Mouse (Mus musculus) kidney, embryonic 15.5 days (tissue): ENCODE measurements at regions not wholly inside any gene's neighbourhood (a gene's known extent, or its start where the extent isn't known, plus 50 kb on each side); places are given as distances from the start of the nearest gene placed in this dataset.

Experiments
- ATAC-seq: fragments of 200-750 bp; cut with Nextera tagmentation; replicated peaks from 2 replicates; pipeline ENCODE4 v1.8.0; 2017; ENCODE audit warnings: moderate TSS enrichment; ENCODE audit not compliant: low FRiP score
- H3K27ac ChIP-seq: fragments of 300-500 bp; sonication (generic); 2 replicates; pipeline ENCODE4 v1.5.1; 2015; ENCODE audit warnings: mild to moderate bottlenecking, inconsistent platforms
- H3K27me3 ChIP-seq: fragments of 300-500 bp; sonication (generic); 2 replicates; pipeline ENCODE4 v1.6.1; 2015; ENCODE audit warnings: inconsistent platforms
- H3K36me3 ChIP-seq: fragments of 300-500 bp; sonication (generic); 2 replicates; pipeline ENCODE4 v1.6.1; 2015; ENCODE audit warnings: inconsistent platforms
- H3K4me1 ChIP-seq: fragments of 300-500 bp; sonication (generic); 2 replicates; pipeline ENCODE4 v1.6.1; 2015; ENCODE audit warnings: inconsistent platforms
- H3K4me2 ChIP-seq: fragments of 300-500 bp; sonication (generic); 2 replicates; pipeline ENCODE4 v1.6.1; 2015; ENCODE audit warnings: moderate library complexity, mild to moderate bottlenecking, inconsistent platforms
- H3K4me3 ChIP-seq: fragments of 300-500 bp; sonication (generic); replicated peaks from 2 replicates; pipeline ENCODE4 v1.5.1; 2015; ENCODE audit warnings: mild to moderate bottlenecking, inconsistent platforms
- H3K9ac ChIP-seq: fragments of 300-500 bp; sonication (generic); 2 replicates; pipeline ENCODE4 v1.6.1; 2015; ENCODE audit warnings: mild to moderate bottlenecking, inconsistent platforms
- H3K9me3 ChIP-seq: fragments of 300-500 bp; sonication (generic); replicated peaks from 2 replicates; pipeline ENCODE4 v1.6.1; 2016; ENCODE audit warnings: inconsistent platforms
- WGBS: fragments of 180-500 bp; shearing (Covaris S2); methylation state at CpG from one replicate; pipeline ENCODE4 v1.1.7; 2015; ENCODE audit warnings: mixed read lengths; 5-methylcytosine and 5-hydroxymethylcytosine counted together

DNA sequence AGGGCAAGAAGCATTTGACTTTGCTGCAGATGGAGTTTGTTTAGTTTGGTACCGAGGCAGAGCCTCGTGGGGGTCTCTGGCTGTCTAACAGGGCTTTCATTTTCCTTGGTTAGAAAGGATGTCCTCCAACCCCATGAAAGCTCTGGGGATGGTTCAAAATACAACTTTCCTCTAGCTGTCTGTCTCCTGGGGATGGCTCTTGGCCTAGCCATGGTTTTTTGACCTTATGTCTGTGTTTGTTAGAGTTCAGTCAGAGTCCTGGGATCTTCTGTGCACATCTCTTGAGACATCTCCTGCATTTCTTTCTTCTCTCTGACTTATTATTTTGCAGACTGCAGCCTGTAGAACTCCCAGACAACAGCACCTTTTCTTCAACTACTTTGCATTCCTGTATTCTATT lies 186.6 kb upstream of the Gm11042 start:
- H3K4me1 ChIP-seq, result no peaks in the 10 kb centered on the region
- H3K4me2 ChIP-seq, result no peak overlapping the region
- H3K4me3 ChIP-seq, result no peak overlapping the region
- no peak for ATAC-seq
- WGBS, result 70% methylated on average over 2 of the region's 2 CpGs
- no peak overlapping the region for H3K27ac ChIP-seq
- no peaks in the 10 kb centered on the region for H3K9me3 ChIP-seq
- no peak overlapping the region for H3K9ac ChIP-seq
- no peaks in the 10 kb centered on the region for H3K36me3 ChIP-seq
- H3K27me3 ChIP-seq, result no peaks in the 10 kb centered on the region

DNA sequence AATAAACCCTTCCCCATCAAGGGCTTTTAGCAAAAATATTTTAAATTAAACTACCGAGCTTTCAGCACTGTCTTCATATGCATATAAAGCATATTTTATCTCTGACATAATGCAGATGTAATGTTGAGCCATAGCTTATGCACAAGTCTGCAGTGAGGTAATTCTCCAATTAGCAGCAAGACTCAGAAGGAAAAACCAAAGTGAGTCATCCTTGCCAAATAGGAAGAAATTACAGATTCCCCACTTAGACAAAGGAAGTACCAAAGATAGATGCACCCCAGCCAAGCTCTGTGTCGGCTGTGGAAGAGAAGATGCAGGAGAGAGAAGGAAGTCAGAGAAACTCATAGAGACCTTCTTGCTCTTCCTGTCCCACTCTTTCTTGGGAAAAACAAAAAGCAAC lies 161.4 kb upstream of the Gm11042 start:
- no peak for ATAC-seq
- no peaks in the 10 kb centered on the region for H3K9me3 ChIP-seq
- H3K4me3 ChIP-seq, result no peak overlapping the region
- H3K27me3 ChIP-seq, result no peaks in the 10 kb centered on the region
- no peaks in the 10 kb centered on the region for H3K4me1 ChIP-seq
- no peak overlapping the region for H3K9ac ChIP-seq
- no peaks in the 10 kb centered on the region for H3K36me3 ChIP-seq
- no peak overlapping the region for H3K4me2 ChIP-seq
- WGBS, result 54% methylated on average over 2 of the region's 2 CpGs
- H3K27ac ChIP-seq, result no peak overlapping the region

- H3K4me1 ChIP-seq, result no peaks in the 10 kb centered on the region
- no peak overlapping the region for H3K9ac ChIP-seq
- no peak for ATAC-seq
- no peaks in the 10 kb centered on the region for H3K9me3 ChIP-seq
- no peak overlapping the region for H3K4me2 ChIP-seq
- no peak overlapping the region for H3K27ac ChIP-seq
- H3K36me3 ChIP-seq, result no peaks in the 10 kb centered on the region
- H3K4me3 ChIP-seq, result no peak overlapping the region
- H3K27me3 ChIP-seq, result no peaks in the 10 kb centered on the region
- WGBS, result 89% methylated on average over 1 of the region's 1 CpGs
Observed at GRCm38 (mm10) chr12:74474741-74475140, 158.5 kb upstream of the Gm11042 start.

DNA sequence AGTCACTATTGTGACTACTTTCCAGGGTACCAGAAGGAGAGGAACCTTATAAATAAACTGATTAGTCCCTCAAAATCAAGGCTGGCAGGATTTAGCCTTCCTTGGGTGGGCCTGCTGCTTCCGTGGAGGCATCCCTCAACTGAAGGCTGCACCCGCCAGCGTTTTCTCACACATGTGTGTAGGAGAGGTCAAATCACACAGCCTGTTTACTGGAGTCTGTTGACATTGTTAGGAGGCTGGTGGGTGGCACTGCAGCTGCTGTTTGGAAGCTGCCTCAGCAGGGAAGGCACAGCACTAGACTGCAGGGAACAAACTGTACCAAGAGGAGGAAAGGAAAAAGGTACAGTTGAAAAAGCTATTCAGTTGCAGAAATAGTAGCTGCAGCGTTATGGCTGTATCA lies 142.3 kb upstream of the Gm11042 start:
- no peak overlapping the region for H3K4me3 ChIP-seq
- no peak for ATAC-seq

DNA sequence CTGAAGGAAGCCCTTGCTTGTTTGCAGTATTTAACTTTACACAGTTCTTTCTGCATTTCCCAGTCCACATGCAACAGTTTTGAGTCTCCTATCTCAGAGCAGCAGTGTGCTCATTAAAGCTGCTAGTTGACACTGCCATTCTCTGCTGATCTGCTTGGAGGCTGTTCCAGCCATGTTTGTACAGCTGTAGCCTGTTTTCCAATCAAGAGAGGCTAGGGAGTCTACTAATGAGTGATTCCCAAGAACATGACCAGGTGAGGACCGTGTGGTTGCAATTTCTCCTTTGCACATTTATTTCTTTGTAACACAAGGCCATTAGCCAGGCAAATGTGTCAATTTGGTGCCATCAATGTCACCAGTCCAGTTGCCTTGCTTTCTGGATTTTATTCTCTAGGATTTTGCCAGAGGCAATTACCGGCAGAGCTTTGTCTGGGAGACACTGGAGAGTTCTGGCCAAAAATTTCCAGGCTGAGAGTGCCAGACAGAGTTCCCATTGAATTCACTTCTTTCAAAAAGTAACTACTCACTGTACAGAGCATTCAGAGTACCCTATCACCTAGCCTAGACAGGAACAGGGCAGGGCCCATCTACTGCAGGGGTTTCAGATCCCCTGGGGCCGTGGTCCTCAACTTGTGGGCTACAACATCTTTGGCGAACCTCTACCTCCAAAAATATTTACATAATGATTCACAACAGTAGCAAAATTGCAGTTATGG lies 136.3 kb upstream of the Gm11042 start:
- no peak overlapping the region for H3K27ac ChIP-seq
- H3K27me3 ChIP-seq, result no peaks in the 10 kb centered on the region
- no peak overlapping the region for H3K9ac ChIP-seq
- H3K4me2 ChIP-seq, result no peak overlapping the region
- H3K9me3 ChIP-seq, result no peaks in the 10 kb centered on the region
- H3K4me3 ChIP-seq, result no peak overlapping the region
- no peaks in the 10 kb centered on the region for H3K36me3 ChIP-seq
- 68% methylated on average over 4 of the region's 4 CpGs for WGBS
- H3K4me1 ChIP-seq, result no peaks in the 10 kb centered on the region
- ATAC-seq, result no peak

More for the DNA sequence above, 142.3 kb upstream of the Gm11042 start:
- H3K27ac ChIP-seq, result no peak overlapping the region
- H3K9me3 ChIP-seq, result no peaks in the 10 kb centered on the region
- H3K4me2 ChIP-seq, result no peak overlapping the region
- H3K27me3 ChIP-seq, result no peaks in the 10 kb centered on the region
- WGBS, result 36% methylated on average over 4 of the region's 4 CpGs
- no peaks in the 10 kb centered on the region for H3K36me3 ChIP-seq
- H3K9ac ChIP-seq, result no peak overlapping the region
- H3K4me1 ChIP-seq, result no peaks in the 10 kb centered on the region

DNA sequence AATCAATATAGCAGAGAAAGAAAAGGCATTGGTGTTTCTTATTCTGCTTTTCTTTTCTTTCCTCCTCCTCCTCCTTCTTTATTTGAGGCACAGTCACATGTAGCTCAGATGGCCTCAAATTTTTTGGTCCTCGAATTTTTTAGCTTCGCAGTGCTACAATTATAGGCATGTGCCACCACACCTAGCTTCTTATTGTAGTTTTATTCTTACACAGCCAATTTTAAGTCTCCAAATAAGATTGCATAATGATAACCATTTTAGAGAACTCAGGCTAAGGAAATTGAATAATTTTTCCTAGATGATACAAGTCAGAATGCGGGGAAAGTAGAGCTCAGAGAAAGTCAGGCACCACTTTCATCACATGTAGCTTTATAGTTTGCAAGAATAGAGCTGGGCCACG lies 132.1 kb upstream of the Gm11042 start:
- H3K4me2 ChIP-seq, result no peak overlapping the region
- H3K27me3 ChIP-seq, result no peaks in the 10 kb centered on the region
- no peak overlapping the region for H3K27ac ChIP-seq
- H3K9ac ChIP-seq, result no peak overlapping the region
- 75% methylated on average over 4 of the region's 4 CpGs for WGBS
- ATAC-seq, result no peak
- H3K4me1 ChIP-seq, result no peaks in the 10 kb centered on the region
- no peaks in the 10 kb centered on the region for H3K36me3 ChIP-seq
- no peak overlapping the region for H3K4me3 ChIP-seq
- no peaks in the 10 kb centered on the region for H3K9me3 ChIP-seq

GRCm38 (mm10) chr12:74434874-74435273 lies 118.7 kb upstream of the Gm11042 start:
- no peak for ATAC-seq
- Histone ChIP-seq H3K4me3 (no peak overlapping the region), H3K9me3 (no peaks in the 10 kb centered on the region), H3K4me1 (no peaks in the 10 kb centered on the region), H3K4me2 (no peak overlapping the region), H3K27me3 (no peaks in the 10 kb centered on the region), H3K9ac (no peak overlapping the region), H3K27ac (no peak overlapping the region), H3K36me3 (no peaks in the 10 kb centered on the region)
- WGBS, result 82% methylated on average over 4 of the region's 4 CpGs

GRCm38 (mm10) chr12:74414738-74415137 lies 98.5 kb upstream of the Gm11042 start:
- Histone ChIP-seq H3K4me2 (no peak overlapping the region), H3K36me3 (no peaks in the 10 kb centered on the region), H3K4me3 (no peak overlapping the region), H3K9ac (no peak overlapping the region), H3K9me3 (no peaks in the 10 kb centered on the region), H3K27me3 (no peaks in the 10 kb centered on the region), H3K27ac (no peak overlapping the region), H3K4me1 (no peaks in the 10 kb centered on the region)
- no peak for ATAC-seq
- WGBS, result 82% methylated on average over 2 of the region's 2 CpGs

- H3K9me3 ChIP-seq, result no peaks in the 10 kb centered on the region
- H3K27me3 ChIP-seq, result no peaks in the 10 kb centered on the region
- no peaks in the 10 kb centered on the region for H3K36me3 ChIP-seq
- no peak overlapping the region for H3K4me2 ChIP-seq
- no peak overlapping the region for H3K9ac ChIP-seq
- 77% methylated on average over 2 of the region's 2 CpGs for WGBS
- ATAC-seq, result no peak
- no peak overlapping the region for H3K4me3 ChIP-seq
- H3K4me1 ChIP-seq, result no peaks in the 10 kb centered on the region
- H3K27ac ChIP-seq, result no peak overlapping the region
Observed at GRCm38 (mm10) chr12:74410511-74410910, 94.3 kb upstream of the Gm11042 start.

- H3K9ac ChIP-seq, result no peak overlapping the region
- 81% methylated on average over 3 of the region's 3 CpGs for WGBS
- H3K4me3 ChIP-seq, result no peak overlapping the region
- H3K27ac ChIP-seq, result no peak overlapping the region
- H3K36me3 ChIP-seq, result no peaks in the 10 kb centered on the region
- H3K4me2 ChIP-seq, result no peak overlapping the region
- no peaks in the 10 kb centered on the region for H3K4me1 ChIP-seq
- no peaks in the 10 kb centered on the region for H3K9me3 ChIP-seq
- ATAC-seq, result no peak
- H3K27me3 ChIP-seq, result no peaks in the 10 kb centered on the region
Observed at GRCm38 (mm10) chr12:74407591-74408095, 91.4 kb upstream of the Gm11042 start.

DNA sequence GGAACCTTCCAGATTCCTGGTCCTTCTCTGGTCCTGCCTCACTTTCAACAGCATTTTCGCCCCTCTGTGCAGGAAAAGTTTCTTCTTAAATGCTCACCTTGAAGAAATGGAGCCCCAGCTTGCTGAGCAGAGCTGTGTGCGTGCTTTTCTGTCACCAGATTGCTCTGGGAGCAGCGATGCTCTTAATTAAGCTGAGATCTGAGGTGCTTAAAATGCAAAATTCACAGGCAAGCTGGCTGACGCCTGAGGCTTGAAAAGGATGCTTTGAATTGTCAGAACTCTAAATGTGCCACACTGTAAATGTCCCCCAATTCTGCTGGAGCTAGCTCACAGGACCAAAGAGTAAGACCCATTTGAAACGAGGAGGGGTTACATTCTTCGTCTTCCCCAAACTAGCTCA lies 73.6 kb upstream of the Gm11042 start:
- no peak overlapping the region for H3K4me3 ChIP-seq
- H3K9ac ChIP-seq, result no peak overlapping the region
- no peaks in the 10 kb centered on the region for H3K27me3 ChIP-seq
- H3K9me3 ChIP-seq, result no peaks in the 10 kb centered on the region
- H3K4me2 ChIP-seq, result no peak overlapping the region
- no peaks in the 10 kb centered on the region for H3K4me1 ChIP-seq
- no peak for ATAC-seq
- 75% methylated on average over 6 of the region's 6 CpGs for WGBS
- no peak overlapping the region for H3K27ac ChIP-seq
- H3K36me3 ChIP-seq, result no peaks in the 10 kb centered on the region
